Mouse (Mus musculus) adrenal gland, adult 18-20 months (tissue): ENCODE data around the gene Cdkn2a. TPM values are rescaled to one million over a fixed set of nuclear protein-coding genes. Genes with fewer than 3 reads are reported as not detected.

Source experiments
- DNase-seq, 2 experiments: peaks; one replicate each; pipeline ENCODE4 v3.0.0; 2021 to 2022; ENCODE audit warnings: low spot score in 2 of 2
- long read RNA-seq, 2 experiments: library from polyadenylated mRNA; stranded (forward); transcript quantifications; one replicate each; pipeline ENCODE4 v2.0.0; 2021
- total RNA-seq, 2 experiments: library from RNA; stranded (reverse); gene quantifications; 1 replicate in 1 of 2; 2 replicates in 1 of 2; pipeline ENCODE4 v1.2.3; 2021

Cdkn2a gene
- total RNA-seq = 1 to 10 TPM; 8.3 to 9.0 TPM
- long read RNA-seq, experiment 1 = 0 reads
- long read RNA-seq, experiment 2, partial matches to known transcripts = 0 of 1 reads
- long read RNA-seq, experiment 2, other reads (novel, unspliced or antisense) = 1 of 1 reads

DNA sequence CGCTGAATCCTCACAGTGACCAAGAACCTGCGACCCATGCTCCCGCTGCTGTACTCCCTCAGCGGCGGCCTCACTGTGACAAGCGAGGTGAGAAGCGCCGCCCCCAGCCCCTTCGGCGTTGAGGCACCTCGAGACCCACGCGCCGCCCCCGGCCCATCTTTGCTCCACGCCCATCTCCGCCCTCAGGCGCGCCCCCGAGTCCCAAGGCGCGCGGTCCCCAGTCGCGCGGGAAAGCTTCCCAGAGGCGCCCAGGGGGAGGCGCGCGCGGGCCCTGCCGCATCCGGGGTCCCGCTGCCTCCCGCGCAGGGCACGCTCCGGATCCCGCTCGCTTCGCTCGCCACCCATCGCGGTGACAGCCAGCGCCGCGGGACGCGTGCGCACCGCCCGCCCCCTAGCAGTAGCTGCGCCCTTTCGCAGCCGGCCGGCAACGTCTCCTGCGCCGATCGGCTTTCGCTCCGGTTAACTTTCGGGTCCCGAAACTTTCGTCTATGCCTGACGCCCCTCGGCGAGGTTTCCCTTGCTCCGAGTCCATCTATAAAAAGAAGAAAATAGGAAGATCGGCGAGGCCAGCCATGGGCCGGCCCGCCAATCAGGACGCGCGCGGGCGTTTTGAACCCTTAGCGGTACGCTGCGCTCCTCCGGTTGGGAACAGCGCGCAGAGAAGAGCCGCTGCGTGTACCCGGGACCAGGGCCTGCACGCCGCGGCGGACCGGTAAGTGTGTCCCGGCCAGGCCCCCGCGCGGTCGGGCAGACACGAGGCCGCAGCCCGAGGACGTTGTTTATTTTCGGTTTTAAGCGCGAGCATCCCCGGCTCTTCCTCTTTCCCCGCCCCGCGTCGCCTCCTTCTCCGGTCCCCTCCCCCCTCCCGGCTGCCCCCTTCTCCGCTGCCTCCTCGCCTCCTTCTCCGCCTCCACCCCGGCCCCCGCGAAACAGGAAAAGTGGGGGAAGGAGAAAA is at the start of gene Cdkn2a:
Cdkn2a (minus strand) TSS at position 168 of the 955 bp plus-strand sequence.
- DNase-seq = peak; percentile 66 to 68

DNA sequence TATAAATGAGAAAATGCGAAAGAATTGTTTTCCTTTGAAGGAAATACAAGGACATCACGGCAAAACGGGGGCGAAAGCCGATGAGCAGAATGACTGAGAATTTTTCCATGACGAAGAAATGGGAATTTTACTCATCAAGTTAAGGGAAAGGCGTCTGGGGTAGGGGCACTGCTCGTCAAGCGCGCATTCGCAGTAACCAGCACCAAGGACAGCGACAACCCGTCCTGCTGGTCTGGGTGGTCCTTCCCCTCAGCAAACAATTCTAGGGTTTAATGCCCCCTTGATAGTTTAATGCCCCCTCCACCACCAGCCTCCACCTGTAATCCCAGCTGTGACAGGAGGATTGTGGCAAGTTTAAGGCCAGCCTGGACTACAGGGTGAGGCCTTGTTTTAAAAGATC is 19.0 kb upstream of the Cdkn2a start:
- DNase-seq = no peak

DNA sequence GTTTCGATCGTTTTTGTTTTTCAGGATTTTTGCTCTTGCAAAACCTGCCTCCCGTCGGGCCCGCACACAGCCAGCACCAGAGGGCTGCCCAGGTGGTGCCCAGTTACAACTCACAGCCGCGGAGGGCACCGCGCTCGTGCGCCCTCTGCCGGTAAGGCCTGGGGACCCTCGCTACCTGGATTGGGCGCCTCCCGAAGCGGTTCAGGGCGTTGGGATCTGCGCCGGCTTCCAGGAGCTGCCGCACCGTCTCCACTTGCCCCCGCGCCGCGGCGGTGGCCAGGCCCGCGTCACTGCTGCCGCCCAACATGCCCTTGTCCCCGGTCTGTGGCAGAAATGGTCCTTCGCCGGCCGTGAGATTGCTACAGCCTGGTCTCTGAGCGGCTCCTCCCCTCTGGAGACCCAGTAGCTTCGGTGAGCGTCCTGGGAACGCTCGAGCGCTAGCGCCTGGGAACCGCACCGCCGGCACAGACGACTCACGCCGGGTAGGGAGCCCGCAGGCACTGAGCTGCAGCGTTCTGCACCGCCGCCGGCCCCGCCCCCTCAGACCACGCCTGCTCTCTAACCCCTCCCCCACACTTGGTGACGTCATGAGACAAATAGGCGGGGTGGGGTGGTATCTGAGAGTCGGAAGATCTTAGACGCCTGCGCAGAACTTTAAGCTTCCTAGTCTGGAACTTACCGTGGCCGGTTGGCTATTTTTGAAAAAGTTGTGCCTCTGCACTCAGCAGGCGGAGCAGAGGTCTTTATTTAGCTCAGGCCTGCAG is 16.2 kb upstream of the Cdkn2a start, which contains the start of gene Cdkn2b:
Cdkn2b (minus strand) TSS at position 549 of the 764 bp plus-strand sequence.
- DNase-seq = peak; percentile 97 to 99

DNA sequence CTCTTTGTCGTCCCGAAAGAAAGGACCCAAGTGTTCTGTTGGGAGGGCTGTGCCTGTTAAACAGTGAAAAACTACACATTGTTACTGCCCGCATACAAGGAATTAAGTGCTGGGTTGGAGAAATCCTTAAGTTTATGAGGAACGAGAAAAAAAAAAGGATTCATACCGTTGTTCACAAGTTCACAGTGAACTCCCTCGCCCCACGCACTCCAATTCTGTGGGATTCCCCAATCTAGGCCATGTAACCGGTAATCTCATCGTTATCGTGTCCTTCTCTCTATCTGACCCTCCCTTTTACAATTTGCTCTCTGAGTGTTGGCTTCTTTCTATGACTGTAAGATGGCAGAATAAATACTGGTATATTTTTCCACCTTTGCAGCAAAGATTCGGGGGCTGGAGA is 15.5 kb upstream of the Cdkn2a start:
- DNase-seq = no peak

DNA sequence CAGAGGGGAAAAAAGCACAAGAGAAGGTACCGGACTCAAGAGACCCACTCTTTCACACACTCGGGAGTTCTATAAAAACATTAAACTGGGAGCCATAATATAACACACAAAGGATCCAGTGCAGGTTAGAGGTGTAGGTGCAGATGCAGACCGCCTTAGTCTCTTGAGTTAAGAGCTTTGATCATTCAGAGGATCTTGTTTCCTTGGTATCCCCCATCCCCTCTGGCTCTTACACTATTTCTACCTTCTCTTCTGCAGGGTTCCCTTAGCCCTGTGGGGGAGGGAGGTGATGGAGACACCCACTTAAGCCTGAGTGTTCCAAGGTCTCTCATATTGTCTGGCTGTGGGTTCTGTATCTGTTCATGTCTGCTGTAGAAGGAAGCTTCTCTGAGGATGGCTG is 13.5 kb upstream of the Cdkn2a start:
- no peak for DNase-seq

DNA sequence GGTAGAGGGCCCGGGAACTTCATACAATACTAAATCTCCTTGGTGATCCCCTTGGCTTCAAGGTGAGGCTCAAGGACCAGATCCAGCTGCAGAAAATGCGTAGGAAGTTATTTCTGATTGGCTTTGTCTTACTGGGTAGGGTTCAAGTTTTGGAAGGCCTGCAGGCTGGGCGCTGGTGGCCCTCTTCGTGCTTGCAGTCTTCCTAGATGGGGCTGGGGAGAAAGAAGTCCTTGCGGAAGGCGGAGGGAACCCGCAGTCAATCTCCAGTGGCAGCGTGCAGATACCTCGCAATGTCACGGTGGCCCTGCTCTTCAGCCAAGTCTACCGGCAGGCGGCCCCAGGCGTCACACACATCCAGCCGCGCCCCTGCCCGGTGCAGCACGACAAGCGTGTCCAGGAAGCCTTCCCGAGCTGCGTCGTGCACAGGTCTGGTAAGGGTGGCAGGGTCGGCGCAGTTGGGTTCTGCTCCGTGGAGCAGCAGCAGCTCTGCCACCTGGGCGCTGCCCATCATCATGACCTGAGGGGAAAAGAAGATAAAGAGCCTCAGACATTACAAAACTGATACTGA is 12.4 kb upstream of the Cdkn2a start:
- no peak for DNase-seq

DNA sequence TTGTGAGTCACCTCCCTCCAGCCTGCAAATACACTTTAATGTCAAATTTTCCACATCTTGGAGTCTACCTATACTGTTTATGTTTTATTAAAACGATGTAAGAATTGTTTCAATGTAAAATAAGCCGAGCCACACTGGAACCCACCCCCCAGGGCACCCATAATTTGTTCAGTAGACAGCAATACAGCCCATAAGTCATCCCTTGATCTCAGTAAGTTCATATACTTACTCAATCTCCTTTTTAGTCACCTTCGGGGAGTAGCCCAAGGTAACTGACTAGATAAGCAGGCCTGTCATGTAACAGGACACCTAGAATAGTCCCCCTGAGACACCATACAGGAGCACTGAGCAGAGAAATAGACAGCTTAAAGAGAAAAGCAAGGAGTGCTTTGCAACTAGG is 11.2 kb upstream of the Cdkn2a start:
- DNase-seq = no peak

DNA sequence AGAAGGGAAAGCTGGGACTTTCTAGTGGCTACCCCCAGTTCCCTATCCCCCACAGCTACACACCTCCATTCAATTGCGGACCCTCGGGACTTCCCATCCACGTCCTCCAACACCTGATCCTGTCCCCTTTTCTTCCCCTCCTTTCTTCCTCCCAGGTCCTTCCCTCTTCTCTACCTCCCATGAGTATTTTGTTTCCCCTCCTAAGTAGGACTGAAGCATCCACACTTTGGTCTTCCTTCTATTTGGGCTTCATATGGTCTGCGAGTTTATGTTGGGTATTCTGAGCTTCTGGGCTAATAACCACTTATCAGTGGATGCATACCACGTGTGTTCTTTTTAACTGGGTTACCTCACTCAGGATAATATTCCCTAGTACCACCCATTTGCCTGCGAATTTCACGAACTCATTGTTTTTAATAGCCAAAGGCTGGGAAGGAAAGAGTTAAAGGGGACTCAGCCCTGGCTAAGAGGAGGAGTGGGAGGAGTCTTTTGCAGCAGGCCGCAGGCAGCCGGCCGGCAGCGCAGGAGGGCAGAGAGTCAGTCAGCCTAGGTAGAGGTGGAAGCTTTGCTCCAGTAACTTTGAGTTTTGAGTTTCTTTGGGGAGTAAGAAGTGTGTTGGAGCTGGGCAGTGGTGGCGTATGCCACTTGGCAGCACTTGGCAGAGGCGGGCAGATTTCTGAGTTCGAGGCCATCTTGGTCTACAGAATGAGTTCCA is 9.0 kb upstream of the Cdkn2a start:
- DNase-seq = no peak

DNA sequence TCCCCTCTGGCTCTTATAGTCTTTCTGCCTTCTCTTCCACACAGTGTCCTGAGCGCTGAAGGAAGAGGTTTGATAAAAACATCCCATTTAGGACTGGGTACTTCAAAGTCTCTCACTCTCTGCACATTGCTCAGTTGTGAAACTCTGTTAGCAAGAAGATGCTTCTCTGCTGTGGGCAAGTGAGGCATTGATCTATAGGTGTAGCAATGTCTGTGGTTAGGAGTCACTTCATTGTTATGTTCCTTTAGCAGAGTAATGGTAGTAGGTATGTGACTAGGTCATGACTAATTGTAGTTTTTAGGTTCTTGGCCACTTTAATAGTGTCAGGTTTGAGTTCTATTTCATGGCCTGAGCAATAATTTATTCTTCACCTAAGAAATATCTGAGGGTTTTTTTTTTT is 7.7 kb upstream of the Cdkn2a start:
- no peak for DNase-seq

DNA sequence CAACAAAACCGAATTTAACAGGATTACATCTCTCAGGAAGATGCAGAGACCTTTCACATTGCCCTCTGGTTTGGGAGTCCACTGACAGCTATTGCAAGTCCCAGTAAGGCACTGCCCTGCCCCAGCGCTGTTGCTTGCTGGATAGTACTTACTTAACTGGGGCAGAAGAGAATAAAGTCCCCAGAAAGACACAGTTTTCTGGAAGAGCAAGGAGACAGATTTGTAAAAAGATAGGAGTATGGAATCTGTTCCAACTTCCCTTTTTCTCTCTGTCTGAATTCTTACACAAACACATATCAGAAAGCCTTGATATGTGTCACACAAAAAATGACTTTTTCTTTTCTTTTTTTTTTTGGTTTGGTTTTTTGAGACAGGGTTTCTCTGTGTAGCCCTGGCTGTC is 5.3 kb upstream of the Cdkn2a start:
- DNase-seq = no peak

DNA sequence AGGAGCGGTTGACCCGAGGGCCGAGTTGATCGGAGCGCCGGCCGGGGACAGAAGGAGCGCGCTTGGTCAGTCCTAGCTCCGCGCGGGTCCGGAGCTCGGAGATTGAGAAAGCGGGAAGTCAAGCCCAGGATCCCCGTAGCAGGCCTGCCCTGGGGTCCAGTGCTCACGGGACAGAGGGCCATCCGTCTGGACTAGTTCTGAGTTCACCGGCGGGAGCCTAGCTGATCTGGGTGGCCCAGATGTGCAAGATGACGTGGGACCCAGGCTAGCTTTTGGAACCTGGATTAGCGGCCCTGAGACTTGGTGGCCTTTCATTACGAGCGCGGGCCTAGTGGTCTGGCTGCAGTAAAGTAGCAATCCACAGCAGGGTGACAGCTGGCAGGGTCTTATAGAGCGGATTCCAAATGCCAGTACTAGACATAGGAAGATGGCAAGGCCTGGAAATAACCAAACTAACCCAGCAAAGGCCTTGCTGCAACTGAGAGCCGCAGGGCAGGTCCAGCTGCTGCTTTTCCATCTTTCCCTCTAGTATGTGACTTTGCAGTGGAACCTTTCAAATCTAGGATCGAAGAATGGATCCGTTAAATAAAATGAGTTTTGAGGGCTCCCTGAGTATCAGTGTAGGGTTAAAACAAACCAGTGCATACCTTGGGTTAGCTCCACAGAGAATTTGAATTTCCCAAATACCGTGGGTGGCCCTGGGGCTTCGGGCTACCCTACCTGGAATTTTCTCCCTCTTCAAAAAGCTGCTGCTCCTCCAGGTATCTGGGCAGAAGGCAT is 1.2 kb upstream of the Cdkn2a start:
- no peak for DNase-seq

DNA sequence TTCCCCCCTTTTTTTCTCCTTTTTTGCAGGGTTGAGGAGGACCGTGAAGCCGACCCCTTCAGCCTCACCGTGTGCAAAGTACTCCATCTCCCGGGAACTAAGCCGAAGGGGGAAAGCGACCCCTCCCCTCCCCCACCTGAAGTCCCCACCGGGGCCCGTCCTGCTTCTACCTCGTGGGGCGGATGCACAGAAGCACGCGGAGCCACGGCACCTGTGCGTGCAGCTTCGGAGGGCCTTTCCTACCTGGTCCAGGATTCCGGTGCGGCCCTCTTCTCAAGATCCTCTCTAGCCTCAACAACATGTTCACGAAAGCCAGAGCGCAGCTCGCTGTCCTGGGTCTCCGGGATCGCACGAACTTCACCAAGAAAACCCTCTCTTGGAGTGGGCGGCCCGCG is 365 bp downstream of the Cdkn2a start:
- no peak for DNase-seq

DNA sequence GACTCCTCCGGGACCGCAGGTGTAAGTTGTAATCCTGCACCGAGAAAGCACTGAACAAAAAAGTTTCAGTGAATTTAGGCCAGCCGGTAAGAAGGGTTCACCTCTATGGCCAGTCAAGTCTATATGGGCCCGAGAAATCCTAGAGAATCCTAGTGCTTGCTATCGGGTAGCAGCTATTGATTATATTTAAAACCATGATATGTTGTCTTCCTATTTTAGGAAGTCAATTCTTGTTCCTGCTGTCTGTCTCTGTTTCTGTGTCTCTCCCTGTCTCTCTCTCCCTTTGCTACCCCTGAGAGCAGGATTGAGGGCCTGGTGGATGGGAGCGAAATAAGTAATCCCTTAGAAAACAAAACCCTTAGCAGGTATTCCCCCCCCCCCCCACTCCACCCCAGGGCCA is 937 bp downstream of the Cdkn2a start:
- DNase-seq = no peak

DNA sequence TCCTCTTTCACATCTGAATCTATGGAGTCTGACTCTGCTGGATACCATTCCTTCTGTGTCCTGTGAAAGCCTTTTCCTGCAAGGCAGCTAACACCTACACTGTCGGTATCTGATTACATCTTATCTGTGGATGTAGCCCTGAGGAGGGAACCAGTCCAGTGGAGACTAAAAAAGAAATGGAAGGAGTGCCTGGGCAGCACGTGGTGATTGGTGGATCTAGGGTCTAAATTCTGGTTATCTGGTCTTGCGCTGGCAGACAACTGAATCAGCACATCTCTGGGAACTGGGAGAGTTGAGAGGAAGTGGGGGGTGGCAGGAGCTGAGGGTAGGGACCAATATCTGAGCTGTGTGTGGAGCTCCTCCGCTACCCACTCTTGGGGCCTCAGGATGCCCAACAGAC is 5.4 kb downstream of the Cdkn2a start:
- no peak for DNase-seq

DNA sequence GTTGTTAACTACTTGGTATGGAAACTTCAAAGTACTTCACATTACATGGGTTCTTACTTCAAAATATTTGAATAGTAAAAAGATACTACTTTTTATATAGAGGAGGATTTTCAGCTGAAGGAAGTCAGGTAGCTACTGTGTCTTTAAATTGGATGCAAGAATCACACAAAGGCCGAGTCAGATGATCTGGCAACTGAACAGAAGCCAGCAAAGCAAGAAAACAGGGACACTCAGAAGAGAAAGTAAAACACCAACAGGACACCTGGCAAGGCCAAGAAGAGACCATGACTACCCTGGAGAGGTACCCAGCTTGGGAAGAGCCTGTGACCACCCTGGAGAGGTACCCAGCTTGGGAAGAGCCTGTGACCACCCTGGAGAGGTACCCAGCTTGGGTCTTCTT is 7.9 kb downstream of the Cdkn2a start:
- no peak for DNase-seq

DNA sequence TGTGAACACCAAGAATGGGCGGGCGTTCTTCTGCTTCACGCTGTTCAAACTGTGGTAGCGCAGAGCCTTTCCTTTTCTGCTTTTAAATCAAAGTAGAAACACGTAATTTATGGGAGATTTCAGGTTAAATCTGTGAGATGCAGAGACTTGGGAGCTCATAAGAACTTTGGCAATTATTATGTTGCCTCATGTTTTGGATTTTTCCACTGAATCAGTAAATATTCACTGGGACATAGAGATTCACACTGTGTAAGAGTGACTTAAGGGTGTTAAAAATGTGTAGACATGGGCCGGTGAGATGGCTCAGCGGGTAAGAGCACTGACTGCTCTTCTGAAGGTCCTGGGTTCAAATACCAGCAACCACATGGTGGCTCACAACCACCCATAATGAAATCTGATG is 8.8 kb downstream of the Cdkn2a start:
- DNase-seq = no peak

DNA sequence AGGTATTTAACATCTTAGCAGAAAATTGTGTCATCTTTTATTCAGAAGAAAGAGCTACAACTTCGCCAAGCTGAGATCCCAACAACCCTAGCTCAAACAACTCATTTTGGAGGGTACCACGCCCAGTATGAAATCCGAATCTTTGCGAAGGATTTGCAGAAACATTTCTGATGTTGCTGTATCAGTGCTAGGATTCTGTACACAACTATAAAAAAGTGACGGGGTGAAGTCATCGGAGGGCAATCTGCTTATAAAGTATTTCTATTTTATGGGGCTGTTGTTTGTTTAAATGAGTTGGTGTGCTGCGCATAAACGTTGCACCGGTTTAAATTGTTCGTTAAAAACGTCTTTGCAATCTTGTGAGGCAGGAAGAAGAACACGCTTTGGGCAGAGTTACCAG is 11.8 kb downstream of the Cdkn2a start:
- no peak for DNase-seq

DNA sequence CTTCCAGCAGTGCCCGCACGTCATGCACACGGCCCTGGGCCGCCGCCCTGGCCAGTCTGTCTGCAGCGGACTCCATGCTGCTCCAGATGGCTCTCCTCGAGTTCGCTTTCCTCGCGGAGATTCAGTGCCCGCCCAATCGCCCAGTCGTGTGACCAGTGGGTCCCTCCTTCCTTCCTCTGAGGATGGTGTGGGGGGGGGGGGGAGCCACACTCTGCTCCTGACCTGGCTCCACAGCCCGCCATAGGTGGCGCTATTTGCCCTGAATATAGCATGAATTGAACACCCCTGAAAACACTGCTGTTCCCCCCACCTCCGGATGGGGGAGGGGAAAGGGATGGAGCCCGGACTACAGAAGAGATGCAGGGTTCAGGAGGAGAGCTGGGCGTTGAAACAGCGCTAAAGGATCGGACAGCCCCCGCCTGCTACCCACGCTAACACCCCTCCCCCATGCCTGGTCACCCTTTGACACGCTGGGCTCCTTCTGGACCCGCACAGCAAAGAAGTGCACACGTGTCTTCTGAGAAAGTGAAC is 12.4 kb downstream of the Cdkn2a start:
- DNase-seq = peak in 1 of 2 experiments; percentile 53

DNA sequence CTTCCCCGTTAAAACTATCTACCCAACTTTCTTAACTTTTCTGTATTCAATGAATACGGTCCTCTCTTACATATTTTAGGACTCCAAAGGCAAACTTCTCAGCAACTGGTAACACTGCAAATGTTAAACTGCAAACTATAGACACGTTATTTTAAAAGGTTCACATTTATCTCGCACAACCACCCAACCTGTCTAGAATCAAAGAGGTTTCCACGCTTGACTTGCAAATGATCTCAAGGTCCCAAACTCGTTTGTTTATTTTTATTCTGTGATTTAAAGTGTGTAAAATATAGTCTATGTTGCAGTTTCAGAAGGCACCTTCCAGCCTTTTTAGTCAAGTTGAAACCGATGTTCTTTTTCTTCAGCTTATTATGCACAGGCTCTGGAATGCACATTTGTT is 13.2 kb downstream of the Cdkn2a start:
- no peak for DNase-seq

DNA sequence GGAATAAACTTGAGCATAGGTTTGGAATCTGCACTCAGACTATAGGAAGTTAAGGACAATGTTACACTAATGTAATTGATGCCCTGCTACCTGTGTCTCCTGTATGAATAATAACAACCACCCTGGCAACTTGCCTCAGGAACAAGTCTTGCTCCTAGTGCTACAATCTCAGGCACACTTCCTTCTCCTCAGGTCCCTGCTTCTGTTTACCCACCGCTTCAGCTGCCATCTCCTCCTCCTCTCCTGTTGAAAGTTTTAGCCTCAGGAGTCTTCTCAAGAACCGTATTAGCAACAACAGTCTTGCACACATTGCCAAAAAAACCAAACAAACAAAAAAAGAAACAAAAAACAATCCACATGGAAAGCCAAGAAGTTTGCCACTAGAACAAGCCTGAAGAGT is 14.8 kb downstream of the Cdkn2a start:
- no peak for DNase-seq
